Mouse (Mus musculus) kidney, adult 2 months (tissue): ENCODE measurements around the gene Pax1.

Source experiments
- CTCF ChIP-seq: fragments of 200-500 bp; conservative IDR thresholded peaks from 2 replicates; pipeline ENCODE4 v1.5.1; 2011; ENCODE audit warnings: low read depth, mild to moderate bottlenecking, control low read depth, low read length, moderate library complexity, mixed read lengths; ENCODE audit not compliant: insufficient read depth, insufficient read length
- POLR2A ChIP-seq: fragments of 200-500 bp; IDR thresholded peaks from one replicate; pipeline ENCODE4 v1.6.1; 2011; ENCODE audit warnings: low read depth, low read length, control low read depth

- TF ChIP-seq POLR2A, result no peak
- no peak for TF ChIP-seq CTCF
Measured at GRCm38 (mm10) chr2:147363401-147364130, 1.8 kb downstream of the Pax1 start.
